Mouse (Mus musculus) bone marrow, adult 2 months (tissue): Measurements from ENCODE around the gene Wfikkn2.

Source experiments
- CTCF ChIP-seq: fragments of 200-500 bp; IDR thresholded peaks from 2 replicates; pipeline ENCODE4 v1.5.1; 2011; ENCODE audit warnings: low read length, control low read depth; ENCODE audit not compliant: control insufficient read depth, insufficient read depth
- POLR2A ChIP-seq: fragments of 200-500 bp; IDR thresholded peaks from 2 replicates; pipeline ENCODE4 v1.6.1; 2011; ENCODE audit warnings: low read depth, mild to moderate bottlenecking, control low read depth, low read length, borderline replicate concordance; ENCODE audit not compliant: control insufficient read depth

DNA sequence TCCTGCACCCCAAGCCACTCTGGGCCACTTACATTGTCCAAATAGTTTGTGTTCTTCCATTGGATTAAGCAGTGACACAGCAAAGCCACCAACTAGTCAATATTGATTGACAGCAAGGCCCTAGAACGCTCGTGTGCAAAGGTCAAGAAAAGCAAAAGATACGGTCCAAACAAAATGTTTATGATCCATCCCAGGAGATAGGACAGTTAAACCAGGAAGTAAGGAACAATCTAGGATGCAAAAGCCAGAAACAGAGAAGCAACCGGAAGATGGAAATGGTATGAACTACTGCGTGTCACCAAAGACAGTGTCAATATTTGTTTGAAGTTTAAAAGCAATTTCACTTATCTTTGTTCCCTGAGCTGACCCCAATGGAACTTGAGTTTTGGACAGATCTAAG, 43.7 kb downstream of the Wfikkn2 start:
- no peak for TF ChIP-seq POLR2A
- no peak for TF ChIP-seq CTCF
